Mouse (Mus musculus) embryonic facial prominence, embryonic 10.5 days (tissue): ENCODE measurements around the gene Tmpo. TPM values are rescaled to one million over a fixed set of nuclear protein-coding genes. Genes with fewer than 3 reads are reported as not detected.
A peak's percentile ranks its signal among the peaks of the same experiment; 100 is the strongest.
"Not testable (repeated sequence)": the region's sequence is repeated elsewhere in the genome, so short reads cannot be mapped to it uniquely, and the experiment has no call there.

Source experiments
- DNase-seq: peaks from one replicate; pipeline ENCODE4 v3.0.0-alpha.2; 2017; ENCODE audit warnings: low spot score
- H3K27ac ChIP-seq: fragments of 300-500 bp; sonication (generic); replicated peaks from 2 replicates; pipeline ENCODE4 v1.5.1; 2016; ENCODE audit warnings: mild to moderate bottlenecking
- H3K27me3 ChIP-seq: fragments of 300-500 bp; sonication (generic); replicated peaks from 2 replicates; pipeline ENCODE4 v1.6.1; 2016; ENCODE audit warnings: low read depth, mild to moderate bottlenecking; ENCODE audit not compliant: poor library complexity, severe bottlenecking
- H3K36me3 ChIP-seq: fragments of 300-500 bp; sonication (generic); replicated peaks from 2 replicates; pipeline ENCODE4 v1.6.1; 2016; ENCODE audit warnings: mild to moderate bottlenecking, moderate library complexity
- H3K4me1 ChIP-seq: fragments of 300-500 bp; sonication (generic); 2 replicates; pipeline ENCODE4 v1.6.1; 2016
- H3K4me3 ChIP-seq: fragments of 300-500 bp; sonication (generic); 2 replicates; pipeline ENCODE4 v1.5.1; 2016; ENCODE audit warnings: mild to moderate bottlenecking, moderate library complexity
- H3K9me3 ChIP-seq: fragments of 300-500 bp; sonication (generic); 2 replicates; pipeline ENCODE4 v1.6.1; 2016; ENCODE audit warnings: mild to moderate bottlenecking
- WGBS: fragments of 180-500 bp; shearing (Covaris S2); methylation state at CpG from one replicate; pipeline ENCODE4 v1.1.7; 2016; 5-methylcytosine and 5-hydroxymethylcytosine counted together
- polyA plus RNA-seq: library from polyadenylated mRNA; unstranded; fragments of >200 nt; fragmentation: Nextera tagmentation; extraction: Ambion mirVana; gene quantifications from 2 replicates; pipeline ENCODE4 v1.2.1, GENCODE M21; 2016

Gene Tmpo
- polyA plus RNA-seq, 1 experiment from 2014 or later, result 265 TPM

GRCm38 (mm10) chr10:91197704-91198103, 16.6 kb upstream of the Tmpo start:
- Histone ChIP-seq H3K4me3 (no peak overlapping the region), H3K36me3 (no peaks in the 10 kb centered on the region), H3K27ac (no peak overlapping the region), H3K9me3 (peaks cover 4% of the 10 kb centered on the region; the same call in 1 of the 2 replicates), H3K27me3 (no peaks in the 10 kb centered on the region), H3K4me1 (no peaks in the 10 kb centered on the region)
- DNase-seq, result no peak
- WGBS, result 92% methylated on average over 8 of the region's 8 CpGs

- no peak for DNase-seq
- Histone ChIP-seq H3K36me3 (no peaks in the 10 kb centered on the region), H3K4me1 (no peaks in the 10 kb centered on the region), H3K4me3 (no peak overlapping the region), H3K9me3 (peaks cover 4% of the 10 kb centered on the region; the same call in 1 of the 2 replicates), H3K27ac (no peak overlapping the region), H3K27me3 (no peaks in the 10 kb centered on the region)
- WGBS, result 90% methylated on average over 1 of the region's 1 CpGs
These were observed 15.7 kb upstream of the Tmpo start for GRCm38 (mm10) chr10:91196778-91197177.

GRCm38 (mm10) chr10:91195680-91196079, 14.6 kb upstream of the Tmpo start:
- DNase-seq, result no peak
- H3K27ac ChIP-seq, result no peak overlapping the region
- no peak overlapping the region for H3K4me3 ChIP-seq
- WGBS, result 87% methylated on average over 5 of the region's 5 CpGs
- no peaks in the 10 kb centered on the region for H3K27me3 ChIP-seq
- no peaks in the 10 kb centered on the region for H3K36me3 ChIP-seq
- H3K9me3 ChIP-seq, result peaks cover 4% of the 10 kb centered on the region; the same call in 1 of the 2 replicates
- H3K4me1 ChIP-seq, result no peaks in the 10 kb centered on the region

- no peak overlapping the region for H3K4me3 ChIP-seq
- H3K27ac ChIP-seq, result no peak overlapping the region
- H3K9me3 ChIP-seq, result peaks cover 4% of the 10 kb centered on the region; the same call in 1 of the 2 replicates
- no peak for DNase-seq
- H3K27me3 ChIP-seq, result no peaks in the 10 kb centered on the region
- H3K4me1 ChIP-seq, result no peaks in the 10 kb centered on the region
- no peaks in the 10 kb centered on the region for H3K36me3 ChIP-seq
- 85% methylated on average over 14 of the region's 14 CpGs for WGBS
These were observed 14.0 kb upstream of the Tmpo start for GRCm38 (mm10) chr10:91195091-91195490.

GRCm38 (mm10) chr10:91191851-91192250, 10.7 kb upstream of the Tmpo start:
- Histone ChIP-seq H3K4me3 (no peak overlapping the region), H3K36me3 (no peaks in the 10 kb centered on the region), H3K27me3 (no peaks in the 10 kb centered on the region), H3K9me3 (peaks cover 3% of the 10 kb centered on the region; the same call in 1 of the 2 replicates), H3K27ac (no peak overlapping the region), H3K4me1 (peaks cover 12% of the 10 kb centered on the region)
- DNase-seq, result no peak
- 92% methylated on average over 5 of the region's 5 CpGs for WGBS

- Histone ChIP-seq H3K36me3 (no peaks in the 10 kb centered on the region), H3K27ac (no peak overlapping the region), H3K27me3 (no peaks in the 10 kb centered on the region), H3K4me1 (peaks cover 12% of the 10 kb centered on the region), H3K9me3 (no peaks in the 10 kb centered on the region), H3K4me3 (no peak overlapping the region)
- 98% methylated on average over 6 of the region's 6 CpGs for WGBS
- DNase-seq, result no peak
These were observed 8.4 kb upstream of the Tmpo start for GRCm38 (mm10) chr10:91189476-91189875.

- H3K27ac ChIP-seq, result peak overlapping the region; percentile 96
- 58% methylated on average over 5 of the region's 5 CpGs for whole genome bisulfite sequencing
- no peaks in the 10 kb centered on the region for H3K36me3 ChIP-seq
- no peaks in the 10 kb centered on the region for H3K27me3 ChIP-seq
- no peaks in the 10 kb centered on the region for H3K9me3 ChIP-seq
- H3K4me1 ChIP-seq, result peaks cover 14% of the 10 kb centered on the region
- no peak overlapping the region for H3K4me3 ChIP-seq
- no peak for DNase-seq
These were observed 7.7 kb upstream of the Tmpo start for GRCm38 (mm10) chr10:91188684-91189287.

GRCm38 (mm10) chr10:91187872-91188271, 6.8 kb upstream of the Tmpo start:
- Histone ChIP-seq H3K9me3 (no peaks in the 10 kb centered on the region), H3K4me1 (peaks cover 23% of the 10 kb centered on the region), H3K4me3 (peak overlapping the region; percentile 51), H3K36me3 (no peaks in the 10 kb centered on the region), H3K27me3 (no peaks in the 10 kb centered on the region), H3K27ac (peak overlapping the region; percentile 96)
- WGBS, result under 1% methylated on average over 15 of the region's 15 CpGs
- peak; percentile 87 for DNase-seq

- 24% methylated on average over 10 of the region's 10 CpGs for WGBS
- peak overlapping the region; percentile 51 for H3K4me3 ChIP-seq
- DNase-seq, result peak; percentile 51
These were observed 6.2 kb upstream of the Tmpo start for GRCm38 (mm10) chr10:91187349-91187748.

GRCm38 (mm10) chr10:91185721-91186120, 4.6 kb upstream of the Tmpo start:
- Histone ChIP-seq H3K27me3 (no peaks in the 10 kb centered on the region), H3K36me3 (no peaks in the 10 kb centered on the region), H3K27ac (0 out of 2 replicates have a peak overlapping the region, but pooled peaks have one; percentile 24), H3K4me3 (no peak overlapping the region), H3K9me3 (no peaks in the 10 kb centered on the region), H3K4me1 (peaks cover 27% of the 10 kb centered on the region)
- DNase-seq, result no peak
- 88% methylated on average over 2 of the region's 2 CpGs for WGBS

More at GRCm38 (mm10) chr10:91187349-91187748, 6.2 kb upstream of the Tmpo start:
- no peaks in the 10 kb centered on the region for H3K27me3 ChIP-seq
- no peaks in the 10 kb centered on the region for H3K9me3 ChIP-seq
- H3K27ac ChIP-seq, result peak overlapping the region; percentile 96
- peaks cover 27% of the 10 kb centered on the region for H3K4me1 ChIP-seq
- H3K36me3 ChIP-seq, result no peaks in the 10 kb centered on the region

- H3K27ac ChIP-seq, H3K36me3 ChIP-seq: not testable (repeated sequence)
- WGBS, result 61% methylated on average over 5 of the region's 5 CpGs
These were observed 3.8 kb upstream of the Tmpo start for GRCm38 (mm10) chr10:91184893-91185292.

GRCm38 (mm10) chr10:91183316-91183715, 2.2 kb upstream of the Tmpo start:
- peak overlapping the region; percentile 60; the same call in 1 of the 2 replicates for H3K4me3 ChIP-seq
- DNase-seq, result peak; percentile 31
- WGBS, result 48% methylated on average over 3 of the region's 3 CpGs
- H3K27me3 ChIP-seq, result no peaks in the 10 kb centered on the region
- H3K9me3 ChIP-seq, result no peaks in the 10 kb centered on the region
- H3K27ac ChIP-seq, result peak overlapping the region; percentile 95
- no peaks in the 10 kb centered on the region for H3K36me3 ChIP-seq
- peaks cover 33% of the 10 kb centered on the region for H3K4me1 ChIP-seq

More at GRCm38 (mm10) chr10:91184893-91185292, 3.8 kb upstream of the Tmpo start:
- not testable (repeated sequence) for H3K9me3 ChIP-seq, H3K27me3 ChIP-seq, DNase-seq, H3K4me3 ChIP-seq
- H3K4me1 ChIP-seq, result peaks cover 35% of the 10 kb centered on the region

GRCm38 (mm10) chr10:91182291-91182990, 1.3 kb upstream of the Tmpo start:
- Histone ChIP-seq H3K36me3 (no peaks in the 10 kb centered on the region), H3K9me3 (no peaks in the 10 kb centered on the region), H3K27me3 (no peaks in the 10 kb centered on the region), H3K4me3 (peak overlapping the region; percentile 60), H3K27ac (peak overlapping the region; percentile 95), H3K4me1 (peaks cover 28% of the 10 kb centered on the region)
- DNase-seq, result peak; percentile 35
- WGBS, result 2% methylated on average over 16 of the region's 16 CpGs
